Mouse (Mus musculus) adipocyte (in vitro differentiated cells): ENCODE data around the gene H6pd.
A peak's percentile ranks its signal among the peaks of the same experiment; 100 is the strongest.

Experiments used
- DNase-seq: peaks from one replicate; pipeline ENCODE4 v3.0.0-alpha.2; 2016; ENCODE audit warnings: low spot score

H6pd gene

DNA sequence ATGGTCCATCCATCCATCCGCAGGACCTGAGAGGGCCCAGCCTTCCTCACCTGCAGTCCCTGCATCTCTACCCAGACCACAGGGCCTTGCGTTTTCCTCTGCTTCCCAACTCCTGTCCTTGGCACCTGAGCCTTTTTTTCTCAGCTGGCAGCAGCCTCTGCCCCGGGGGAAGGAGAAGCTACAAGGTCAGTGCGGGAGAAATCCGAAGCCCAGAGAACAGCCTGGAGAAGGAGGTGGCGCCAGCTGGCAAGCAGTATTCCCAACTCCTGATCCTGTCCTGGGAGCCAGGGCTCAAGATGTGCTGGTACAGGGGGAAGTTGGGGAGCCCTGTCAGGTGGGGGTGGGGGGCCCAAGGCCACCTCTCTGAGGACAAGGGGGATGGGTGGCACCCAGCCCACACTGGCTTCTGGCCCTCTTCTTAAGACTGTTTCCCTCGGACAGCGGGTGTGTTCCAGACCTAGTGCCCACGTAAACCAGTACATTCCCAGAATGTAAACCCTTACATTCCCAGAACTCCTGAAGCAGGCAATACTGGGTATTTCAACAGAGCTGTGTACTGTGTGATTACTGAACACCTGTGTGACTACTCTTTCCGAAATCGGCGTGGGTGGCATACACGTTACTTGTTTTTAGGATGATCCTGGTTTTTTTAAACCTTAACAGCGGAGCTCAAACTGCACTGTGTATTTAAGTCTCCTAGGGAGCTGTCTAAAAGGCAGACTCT is 9.9 kb downstream of the H6pd start:
- DNase-seq: no peak

DNA sequence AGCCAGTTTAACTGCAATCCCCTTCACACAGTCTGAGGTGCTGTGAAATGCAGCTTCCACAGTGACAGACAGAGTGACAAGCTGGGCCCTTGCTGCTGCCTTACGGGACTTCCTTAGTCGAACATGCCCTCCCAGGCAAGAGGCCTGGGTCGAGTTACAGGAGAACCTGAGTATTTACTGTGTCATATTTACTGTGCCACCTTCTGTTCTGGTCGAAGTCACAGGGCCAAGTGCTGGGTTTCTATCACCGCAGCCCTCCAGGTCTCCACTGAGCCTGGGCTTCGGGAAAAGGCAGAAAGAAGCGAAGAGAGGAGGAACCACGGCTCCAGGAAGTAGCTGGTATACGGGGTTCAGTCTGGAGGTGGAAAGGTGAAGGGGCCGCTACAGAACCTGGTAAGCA is 10.8 kb downstream of the H6pd start:
- DNase-seq: no peak

DNA sequence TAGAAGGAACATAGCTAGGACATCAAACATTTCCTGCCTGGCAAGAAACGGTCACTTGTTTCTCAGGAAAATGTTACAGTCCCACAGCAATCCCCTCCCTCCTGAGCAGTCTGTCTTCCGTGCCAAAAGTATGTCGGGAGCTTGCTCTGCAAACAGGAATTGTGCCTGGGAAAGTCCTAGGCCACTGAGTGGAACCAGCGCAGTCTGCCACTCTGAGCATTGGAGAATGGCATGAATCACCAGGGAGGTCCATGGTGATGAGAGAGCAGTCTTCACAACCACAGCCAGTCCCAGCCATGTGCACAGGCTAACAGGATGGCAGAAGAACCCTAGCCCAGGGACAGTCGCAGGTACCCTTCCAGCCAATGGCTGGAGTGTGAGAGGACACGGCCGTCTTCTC is 12.4 kb downstream of the H6pd start:
- no peak for DNase-seq

DNA sequence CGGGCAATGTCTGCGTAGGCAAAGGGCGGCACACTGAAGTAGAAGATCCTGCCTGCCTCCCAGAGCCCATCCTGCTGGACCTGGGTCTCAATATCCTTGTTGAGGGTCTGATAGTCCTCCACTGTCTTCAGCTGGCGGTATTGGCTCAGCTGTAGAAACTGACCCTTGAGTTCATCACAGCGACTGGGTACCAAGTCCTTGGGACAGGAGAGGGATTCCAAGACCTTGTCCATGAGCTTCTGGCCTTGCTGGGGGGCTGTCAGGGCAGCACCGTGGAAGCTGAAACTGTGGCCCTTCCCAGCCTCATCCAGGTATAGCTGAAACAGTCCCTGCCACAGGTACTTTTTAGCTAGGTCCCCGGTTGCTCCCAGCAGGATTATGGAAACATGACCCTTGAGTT is 12.9 kb downstream of the H6pd start:
- DNase-seq: no peak

DNA sequence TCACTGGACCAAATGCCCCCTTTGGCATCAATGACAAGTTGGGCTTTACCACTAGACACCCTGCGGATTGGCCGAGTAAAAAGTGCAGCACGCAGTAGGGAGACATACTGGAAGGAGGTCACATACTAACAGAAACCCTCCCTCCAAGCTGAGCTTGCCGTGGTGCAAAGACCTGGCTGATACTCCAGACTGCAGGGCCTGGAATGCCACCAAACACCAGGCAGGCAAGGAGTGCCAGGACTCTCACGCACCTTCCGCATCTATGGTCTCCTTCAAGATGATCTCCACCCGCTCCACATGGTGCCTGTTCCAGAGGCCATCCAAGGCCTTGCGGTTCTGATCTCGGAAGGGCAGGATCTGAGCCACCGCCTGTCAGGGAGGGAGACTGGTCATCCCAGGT is 14.6 kb downstream of the H6pd start:
- DNase-seq: no peak

DNA sequence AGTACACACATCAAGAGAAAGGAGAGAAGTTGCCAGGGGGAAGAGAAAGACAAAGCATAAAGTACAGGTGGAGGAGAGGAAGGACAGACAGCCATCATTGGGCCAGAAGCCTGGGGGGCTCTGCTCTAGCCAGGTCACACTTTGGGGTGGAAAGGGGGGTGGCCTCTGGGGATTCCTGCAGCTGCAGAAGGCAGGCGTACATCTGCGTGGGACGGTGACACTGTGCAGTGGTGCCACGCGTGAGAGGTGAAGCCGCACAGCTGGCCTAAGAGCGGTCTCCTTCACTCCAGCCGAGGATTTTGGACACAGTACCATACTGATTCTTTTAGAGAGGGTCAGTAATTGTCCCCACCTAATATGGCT is 16.2 kb downstream of the H6pd start:
- DNase-seq: no peak

DNA sequence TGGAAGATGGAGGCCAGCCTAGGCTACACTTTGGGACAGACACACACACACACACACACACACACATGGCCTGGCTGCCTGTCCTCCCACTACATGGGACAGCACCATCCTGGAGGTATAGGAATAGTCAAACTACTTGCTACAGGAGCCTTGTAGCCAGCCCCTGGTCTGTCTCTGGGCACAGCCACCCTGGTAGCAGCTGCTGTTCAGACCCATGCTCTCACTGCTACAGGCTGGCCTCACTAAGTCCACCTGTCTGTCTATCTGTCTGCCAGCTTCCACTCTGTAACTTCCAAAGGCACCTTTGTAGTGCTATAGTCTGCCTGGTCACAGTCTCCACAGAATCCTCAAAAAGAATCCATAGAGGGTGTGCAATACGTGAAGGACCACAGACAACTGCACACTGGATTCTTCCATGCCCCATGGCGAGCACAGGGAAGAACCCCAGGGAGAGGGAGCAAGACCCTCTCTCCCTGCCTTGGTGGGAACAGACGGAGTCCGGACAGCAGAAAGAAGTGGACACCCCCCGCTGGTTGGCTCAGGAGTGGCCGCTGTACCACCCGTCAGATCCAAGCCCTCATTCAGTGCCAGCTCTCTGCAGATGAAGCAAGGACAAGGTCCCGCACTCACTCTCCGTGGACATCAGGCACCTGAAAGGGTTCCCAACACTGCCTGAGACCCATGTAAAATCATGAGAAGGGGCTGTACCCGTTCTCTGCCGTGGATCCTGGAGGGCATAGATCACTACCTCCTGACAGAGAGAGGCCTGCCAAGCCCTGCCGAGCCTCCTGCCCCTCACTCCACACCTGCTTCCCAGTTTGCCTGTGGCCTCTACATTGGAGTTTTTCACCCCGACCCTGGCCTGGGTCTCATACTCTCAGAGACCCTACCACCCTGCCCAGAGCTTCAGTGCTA is 16.8 kb downstream of the H6pd start:
- no peak for DNase-seq

DNA sequence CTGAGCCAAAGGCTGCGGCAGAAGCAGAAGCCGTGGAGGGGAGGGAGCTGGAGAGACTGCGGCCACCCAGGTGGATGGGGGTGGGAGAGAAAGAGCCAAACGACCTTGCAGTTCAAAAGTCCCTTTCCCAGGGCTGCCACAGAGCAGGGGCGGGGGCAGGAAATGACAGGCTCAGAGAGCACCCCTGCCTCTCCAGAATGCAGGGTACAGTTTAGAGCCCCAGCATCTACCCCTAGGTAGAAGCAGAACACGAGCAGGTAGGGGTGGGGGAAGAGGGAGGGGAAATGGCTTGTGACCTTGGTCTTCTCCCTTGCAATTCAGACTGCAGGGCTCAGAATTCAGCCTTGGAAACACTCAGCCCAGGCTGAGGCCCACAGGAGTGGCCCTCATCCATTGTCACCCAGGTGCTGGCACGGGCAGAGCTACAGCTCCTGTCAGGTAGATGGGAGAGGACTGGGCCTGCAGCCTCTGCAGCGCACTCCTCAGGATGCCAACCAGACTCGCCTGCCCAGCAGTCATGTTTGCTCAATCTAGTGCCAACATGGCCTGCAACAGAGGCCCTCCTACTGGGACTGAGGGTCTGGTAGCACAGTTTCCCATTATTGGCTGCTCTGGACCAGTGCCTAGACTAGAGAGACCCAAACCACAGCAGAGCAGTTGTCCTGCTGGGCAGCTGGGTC is 17.7 kb downstream of the H6pd start:
- DNase-seq: no peak

DNA sequence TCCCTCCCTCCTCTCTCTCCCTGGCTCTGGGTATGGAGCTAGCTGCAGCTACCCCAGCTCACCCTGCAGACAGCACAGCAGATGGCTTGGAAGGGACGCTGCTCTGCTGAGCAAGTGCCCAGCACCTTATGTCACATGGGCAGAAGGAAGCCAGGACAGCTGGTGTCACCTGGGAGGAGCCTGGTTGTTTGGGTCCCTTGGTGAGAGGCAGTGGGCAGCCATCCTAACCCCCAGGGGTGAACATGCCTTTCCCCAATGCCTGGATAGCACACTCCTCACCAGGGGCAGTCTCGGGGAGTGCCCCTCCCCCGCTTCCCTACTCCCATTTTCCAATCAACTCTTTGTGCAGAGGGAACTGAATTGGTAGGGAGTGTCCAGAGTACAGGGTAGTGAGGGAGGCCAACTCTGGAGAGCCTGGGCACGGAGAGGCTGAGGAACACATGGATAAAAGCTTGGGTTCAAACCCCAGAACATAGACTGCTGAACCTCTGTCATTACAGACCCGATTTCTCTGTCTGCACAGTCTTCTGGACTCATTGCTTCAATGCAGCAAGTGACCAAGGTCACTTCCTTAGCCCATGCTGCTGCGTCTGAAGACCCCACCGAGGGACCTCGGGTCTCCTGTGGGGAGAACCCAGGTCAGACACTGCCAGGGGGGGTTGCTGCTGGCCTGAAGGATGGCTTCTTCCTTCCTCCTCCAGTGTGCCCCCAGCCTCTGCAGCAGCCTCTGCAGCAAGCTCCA is 18.4 kb downstream of the H6pd start:
- peak; percentile 75 for DNase-seq

DNA sequence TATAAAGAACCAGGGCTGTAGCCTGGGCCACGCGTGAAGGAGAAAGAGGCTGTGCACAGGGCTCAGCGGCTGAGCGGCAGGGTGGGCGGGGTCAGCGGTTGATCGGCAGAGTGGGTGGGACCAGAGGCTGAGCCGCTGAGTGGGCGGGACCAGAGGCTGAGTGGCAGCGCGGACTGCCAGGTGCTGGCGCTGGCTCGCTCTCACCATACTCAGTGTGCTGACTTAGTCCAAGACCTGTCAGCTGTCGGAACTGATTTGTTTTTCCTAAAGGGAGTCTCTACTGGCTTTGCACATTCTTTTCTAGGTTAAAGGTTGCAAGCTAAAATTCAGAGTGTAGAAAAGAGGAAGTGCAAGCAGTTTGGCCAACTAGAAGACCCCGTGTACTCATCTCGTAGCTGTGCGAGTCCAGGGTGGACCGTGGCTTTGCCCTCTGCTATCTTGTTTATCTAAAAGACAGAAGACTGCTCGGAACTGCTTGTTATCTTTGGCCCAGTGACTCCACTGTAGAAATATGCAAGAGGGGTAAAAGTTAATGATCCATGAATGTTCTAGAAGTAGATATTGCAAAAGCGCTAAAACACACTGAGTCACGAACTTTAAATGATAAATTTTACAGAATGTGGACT is 19.8 kb downstream of the H6pd start:
- DNase-seq: peak; percentile 94

DNA sequence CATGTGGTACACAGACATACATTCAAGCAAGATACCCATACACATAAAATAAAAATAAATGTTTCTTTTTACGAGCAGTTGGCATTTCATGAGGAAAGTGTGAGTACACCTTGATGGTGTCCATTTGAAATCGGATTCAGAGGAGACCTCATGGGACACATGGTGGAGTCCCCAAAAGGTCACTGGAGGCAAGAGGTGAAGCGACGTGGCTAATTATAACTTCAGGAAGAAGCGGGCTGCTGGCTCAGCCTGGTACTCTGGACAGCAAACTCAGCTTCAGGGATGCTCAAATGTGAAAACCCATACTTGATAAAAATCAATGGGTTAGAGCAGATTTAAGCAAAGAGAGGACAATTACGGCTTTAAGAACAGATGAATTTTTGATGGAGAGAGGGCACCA is 20.5 kb downstream of the H6pd start:
- DNase-seq: no peak

DNA sequence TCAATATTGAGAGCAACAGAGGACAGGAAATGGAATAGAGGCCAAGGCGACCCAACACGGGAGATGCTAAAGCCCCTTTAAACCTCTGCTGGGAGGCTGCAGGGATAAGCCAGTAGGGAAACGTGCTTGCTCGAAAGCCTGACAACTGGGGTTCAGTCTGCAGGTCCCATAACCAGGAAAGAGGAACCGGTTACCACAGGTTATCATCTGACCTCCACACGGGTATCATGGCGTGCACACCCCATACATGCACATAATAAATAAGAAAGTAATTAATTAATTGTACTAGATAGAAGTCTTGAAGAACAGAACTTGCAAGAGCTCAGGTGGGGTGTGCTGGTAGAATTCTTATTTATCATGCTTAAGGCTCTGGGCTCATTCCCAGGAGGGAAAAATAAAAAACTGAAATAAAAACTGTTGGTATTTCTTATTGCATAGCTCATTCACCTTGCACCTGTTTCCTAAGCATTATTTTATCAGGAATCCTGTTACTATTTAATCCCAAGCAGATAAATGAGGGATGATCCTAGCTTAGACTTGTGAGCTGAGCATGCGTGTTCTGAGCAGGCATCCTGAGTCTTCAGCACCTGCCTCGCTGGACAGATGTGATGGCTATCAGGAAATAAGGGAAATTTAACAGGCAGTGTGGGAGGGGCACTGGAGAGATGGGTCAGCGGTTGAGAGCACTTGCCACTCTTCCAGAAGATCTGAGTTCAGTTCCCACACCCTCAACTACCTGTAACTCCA is 22.0 kb downstream of the H6pd start:
- no peak for DNase-seq

DNA sequence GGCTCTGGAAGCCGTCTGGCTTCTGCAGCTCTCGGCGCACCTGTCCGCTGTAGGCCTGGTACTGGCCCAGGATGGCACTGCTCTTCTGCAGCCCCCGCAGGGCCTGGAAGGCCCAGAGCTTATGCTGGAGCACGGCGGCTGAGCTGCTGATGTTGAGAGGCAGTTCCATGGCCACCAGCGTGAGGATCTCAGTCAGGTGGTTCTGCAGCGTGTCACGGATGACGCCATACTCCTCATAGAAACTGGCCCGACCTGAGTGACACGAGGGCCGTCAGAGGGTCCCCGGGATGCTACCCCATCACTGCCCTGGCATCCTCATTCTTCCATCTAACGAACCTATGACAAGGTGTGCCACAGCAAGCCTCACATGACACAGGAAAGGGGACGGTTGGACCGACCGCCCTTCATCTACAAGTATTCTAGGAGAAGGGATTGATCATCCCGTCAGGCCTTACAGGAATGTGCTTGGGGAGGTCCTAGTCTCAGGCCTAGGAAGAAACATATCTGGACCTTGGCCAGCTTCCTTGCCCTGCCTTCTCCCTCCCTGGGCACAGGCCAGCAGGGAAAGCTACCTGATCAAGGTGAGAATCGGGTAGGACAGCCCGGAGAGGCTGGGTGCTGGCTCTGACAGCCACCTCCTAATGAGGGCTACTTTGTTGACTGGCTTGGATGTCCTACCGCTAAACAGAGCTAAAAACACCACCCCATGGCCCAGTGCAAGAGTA is 24.7 kb downstream of the H6pd start:
- DNase-seq: no peak

DNA sequence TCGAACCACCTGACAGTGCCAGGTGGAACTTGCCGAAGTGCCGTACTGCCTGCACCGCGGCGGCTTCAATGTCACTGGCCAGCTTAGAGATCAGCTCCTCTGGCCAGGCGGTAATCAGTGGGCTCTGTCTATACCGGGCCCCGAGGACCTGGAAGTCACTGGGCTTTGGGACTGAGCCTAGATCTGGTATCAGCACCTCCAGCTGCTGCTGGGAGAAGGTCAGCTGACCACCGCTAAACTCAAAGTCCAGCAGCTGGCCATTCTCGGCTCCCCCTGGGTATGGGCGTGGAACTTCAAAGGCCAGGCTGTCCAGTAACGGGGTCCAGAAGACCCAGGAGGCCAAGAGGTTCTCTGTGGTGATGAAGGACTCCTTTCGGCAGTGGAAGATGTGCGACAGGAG is 26.7 kb downstream of the H6pd start:
- no peak for DNase-seq

DNA sequence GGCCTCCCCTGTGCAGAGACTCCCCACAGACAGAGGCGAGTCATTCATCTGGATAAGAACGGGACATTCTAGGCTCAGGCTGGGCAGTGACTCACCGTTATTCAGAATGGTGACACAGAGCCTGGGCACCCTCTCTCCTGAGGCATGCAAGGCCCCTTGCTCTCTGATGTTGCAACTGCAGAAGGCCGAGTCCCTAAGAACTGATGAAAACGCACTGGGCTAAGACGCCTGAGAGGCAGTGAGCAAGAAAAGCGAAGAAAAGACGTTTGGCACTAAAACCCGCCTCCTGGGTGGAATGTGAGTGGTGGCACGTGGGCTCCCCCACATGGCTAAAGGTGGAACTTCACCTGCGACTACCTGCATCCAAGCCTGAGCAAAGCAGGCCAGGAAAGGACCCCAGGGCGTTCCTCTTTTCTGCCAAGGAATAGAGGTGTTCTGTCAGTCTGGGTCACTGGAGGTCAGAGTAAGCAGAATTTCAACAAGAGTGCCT is 29.0 kb downstream of the H6pd start:
- DNase-seq: peak; percentile 91

DNA sequence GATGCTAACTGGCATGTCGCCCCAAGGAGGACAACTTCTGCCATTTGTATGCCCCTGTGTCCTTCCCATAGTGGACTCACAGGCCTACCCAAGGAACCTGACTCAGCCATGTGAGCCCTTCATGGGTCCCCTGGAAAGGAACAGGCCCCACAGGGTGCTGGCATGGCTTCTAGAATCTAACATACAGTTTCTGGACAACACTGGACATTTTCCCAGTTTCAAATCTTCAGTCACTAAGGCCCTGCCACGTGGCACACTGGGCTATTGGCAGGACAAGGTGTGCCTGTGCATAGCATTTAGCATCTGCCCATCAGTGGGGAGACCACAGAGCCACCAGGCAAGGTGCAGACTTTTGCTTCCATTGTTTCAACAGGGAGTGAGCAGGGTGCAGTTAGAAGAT is 30.0 kb downstream of the H6pd start:
- peak; percentile 48 for DNase-seq

DNA sequence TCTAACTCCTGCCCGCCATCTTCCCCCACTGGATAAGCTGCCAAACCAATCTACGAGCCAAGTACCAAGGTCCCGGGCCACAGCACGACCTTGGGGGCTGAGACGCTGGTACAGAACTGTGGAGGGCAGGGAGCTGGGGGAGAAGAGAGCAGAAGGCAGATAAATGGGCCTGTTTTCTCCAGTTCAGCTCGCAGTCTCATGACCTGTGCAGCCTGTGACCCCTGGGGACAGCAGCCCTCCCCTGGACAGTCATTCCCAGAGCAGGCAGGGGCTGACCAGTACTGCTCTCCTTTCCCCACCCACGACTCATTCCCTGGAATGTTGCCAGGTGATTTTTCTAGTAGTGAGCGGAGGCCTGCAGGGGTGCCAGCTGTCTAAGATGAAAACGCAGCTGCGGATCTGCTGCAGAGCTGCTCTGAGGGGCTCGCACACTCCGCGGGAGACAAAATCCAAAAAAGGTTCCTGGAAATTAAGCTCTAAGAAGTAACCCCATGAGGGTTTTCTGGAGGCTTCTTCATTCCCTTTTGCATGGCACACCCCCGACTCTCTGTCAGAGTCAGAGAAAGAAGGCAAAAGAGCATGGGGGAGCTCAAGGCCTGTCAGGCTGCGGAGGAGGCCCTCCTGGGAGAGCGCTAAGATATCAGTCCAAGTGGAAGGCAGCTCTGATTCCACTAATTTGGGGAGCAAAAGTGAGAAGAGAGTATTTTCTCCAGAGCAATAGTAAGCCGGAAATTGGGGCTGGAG is 30.9 kb downstream of the H6pd start:
- peak; percentile 71 for DNase-seq

DNA sequence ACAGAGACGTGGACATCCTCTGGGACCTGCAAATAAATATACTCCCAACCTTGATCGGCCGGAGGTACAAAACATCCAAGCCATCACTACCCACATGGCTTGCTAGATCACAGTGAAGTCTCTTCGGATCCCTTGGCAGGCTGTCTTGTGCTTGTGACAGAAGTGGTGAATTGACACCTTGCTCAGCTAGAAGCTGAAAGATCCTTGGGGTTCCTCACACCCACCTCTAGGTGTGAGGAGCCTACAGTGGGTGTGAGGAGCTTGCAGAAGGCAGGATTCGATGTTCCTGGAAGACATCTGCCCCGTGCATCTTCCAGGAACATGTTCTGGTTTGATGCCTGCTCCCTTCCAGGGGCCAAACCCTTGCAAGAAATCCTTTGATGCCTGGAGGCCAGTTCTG is 31.6 kb downstream of the H6pd start:
- DNase-seq: no peak

DNA sequence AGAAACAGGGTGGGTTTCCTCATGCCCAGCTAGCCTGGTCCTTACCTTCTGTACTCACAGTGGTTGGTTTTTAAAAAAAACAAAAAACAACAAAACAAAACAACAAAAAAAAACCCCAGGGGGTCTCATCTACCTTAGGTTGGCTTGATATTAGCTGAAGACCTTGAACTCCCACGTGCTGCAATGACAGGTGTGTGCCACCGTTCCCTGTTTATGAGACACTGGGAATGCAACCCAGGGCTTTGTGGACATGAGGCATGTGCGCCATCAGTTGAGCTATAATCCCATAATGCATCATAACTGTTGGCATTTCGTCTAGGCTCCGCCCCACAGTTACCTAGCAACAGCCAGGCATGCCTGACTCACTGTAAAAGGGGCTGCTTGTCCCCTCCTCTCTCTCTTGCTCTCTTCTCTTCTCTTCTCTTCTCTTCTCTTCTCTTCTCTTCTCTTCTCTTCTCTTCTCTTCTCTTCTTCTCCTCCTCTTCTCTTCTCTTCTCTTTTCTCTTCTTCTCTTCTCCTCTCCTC is 33.0 kb downstream of the H6pd start:
- no peak for DNase-seq
